Mouse (Mus musculus): ENCODE data around the gene Slco2a1.

Slco2a1 gene

GRCm38 (mm10) chr9:102988462-102988861 is at the start of gene Slco2a1:
TSS of gene Slco2a1 (plus strand) at chr9:102988712.
- no peak for DNase-seq (ENCODE audit: low read depth)

- DNase-seq (ENCODE audit: low read depth) = no peak
Measured at GRCm38 (mm10) chr9:102942221-102942620, 46.3 kb upstream of the Slco2a1 start.

GRCm38 (mm10) chr9:102944891-102945290 is 43.6 kb upstream of the Slco2a1 start:
- DNase-seq (ENCODE audit: low read depth) = no peak

GRCm38 (mm10) chr9:102946469-102947015 is 42.0 kb upstream of the Slco2a1 start:
- no peak for DNase-seq (ENCODE audit: low read depth)

- DNase-seq (ENCODE audit: low read depth) = no peak
Measured at GRCm38 (mm10) chr9:102948706-102949105, 39.8 kb upstream of the Slco2a1 start.

GRCm38 (mm10) chr9:102951091-102951994 is 37.2 kb upstream of the Slco2a1 start:
- DNase-seq (ENCODE audit: low read depth) = no peak

- DNase-seq (ENCODE audit: low read depth) = no peak
Measured at GRCm38 (mm10) chr9:102955866-102956265, 32.6 kb upstream of the Slco2a1 start.

GRCm38 (mm10) chr9:102958703-102959102 is 29.8 kb upstream of the Slco2a1 start:
- no peak for DNase-seq (ENCODE audit: low read depth)

- DNase-seq (ENCODE audit: low read depth) = no peak
Measured at GRCm38 (mm10) chr9:102961356-102962092, 27.0 kb upstream of the Slco2a1 start.

GRCm38 (mm10) chr9:102962093-102962788 is 26.3 kb upstream of the Slco2a1 start:
- no peak for DNase-seq (ENCODE audit: low read depth)

GRCm38 (mm10) chr9:102963321-102963720 is 25.2 kb upstream of the Slco2a1 start:
- DNase-seq (ENCODE audit: low read depth) = no peak

GRCm38 (mm10) chr9:102964644-102965043 is 23.9 kb upstream of the Slco2a1 start:
- DNase-seq (ENCODE audit: low read depth) = no peak

- no peak for DNase-seq (ENCODE audit: low read depth)
Measured at GRCm38 (mm10) chr9:102972393-102973050, 16.0 kb upstream of the Slco2a1 start.

- no peak for DNase-seq (ENCODE audit: low read depth)
Measured at GRCm38 (mm10) chr9:102975887-102976286, 12.6 kb upstream of the Slco2a1 start.

GRCm38 (mm10) chr9:102977090-102977489 is 11.4 kb upstream of the Slco2a1 start:
- DNase-seq (ENCODE audit: low read depth) = no peak

- no peak for DNase-seq (ENCODE audit: low read depth)
Measured at GRCm38 (mm10) chr9:102977791-102978492, 10.6 kb upstream of the Slco2a1 start.

GRCm38 (mm10) chr9:102979011-102979700 is 9.4 kb upstream of the Slco2a1 start:
- DNase-seq (ENCODE audit: low read depth) = no peak

GRCm38 (mm10) chr9:102979956-102980355 is 8.6 kb upstream of the Slco2a1 start:
- no peak for DNase-seq (ENCODE audit: low read depth)

- no peak for DNase-seq (ENCODE audit: low read depth)
Measured at GRCm38 (mm10) chr9:102980420-102980819, 8.1 kb upstream of the Slco2a1 start.

GRCm38 (mm10) chr9:102981791-102982190 is 6.7 kb upstream of the Slco2a1 start:
- DNase-seq (ENCODE audit: low read depth) = no peak
